Mouse (Mus musculus) cortical plate, adult 2 months (tissue): ENCODE results near the gene Pdss2.

Experiments used
- CTCF ChIP-seq: fragments of 200-500 bp; IDR thresholded peaks from 2 replicates; pipeline ENCODE4 v1.5.1; 2011; ENCODE audit warnings: mild to moderate bottlenecking, control low read depth, low read length; ENCODE audit not compliant: insufficient read depth; ENCODE audit errors: extremely low read depth
- POLR2A ChIP-seq: fragments of 200-500 bp; IDR thresholded peaks from 2 replicates; pipeline ENCODE4 v1.6.1; 2011; ENCODE audit warnings: mild to moderate bottlenecking, low read length, control low read depth; ENCODE audit not compliant: insufficient read depth; ENCODE audit errors: extremely low read depth

GRCm38 (mm10) chr10:43276116-43276659 is 54.9 kb downstream of the Pdss2 start:
- TF ChIP-seq POLR2A = no peak
- no peak for TF ChIP-seq CTCF
